Mouse (Mus musculus): Measurements from ENCODE around the gene Rtn4rl1.

Rtn4rl1 gene

GRCm38 (mm10) chr11:75189713-75190370 lies 3.7 kb upstream of the Rtn4rl1 start:
- no peak for DNase-seq (ENCODE audit: low spot score)

GRCm38 (mm10) chr11:75190371-75190724 lies 3.2 kb upstream of the Rtn4rl1 start:
- peak; percentile 89 for DNase-seq (ENCODE audit: low spot score)

- no peak for DNase-seq (ENCODE audit: low spot score)
These were observed 2.6 kb upstream of the Rtn4rl1 start, which contains the start of gene Dph1 for GRCm38 (mm10) chr11:75190905-75191441. Gene Dph1, minus strand, starts transcription at chr11:75191241.

GRCm38 (mm10) chr11:75191841-75192240 lies 1.7 kb upstream of the Rtn4rl1 start:
- no peak for DNase-seq (ENCODE audit: low spot score)

GRCm38 (mm10) chr11:75192336-75193214 lies 1.0 kb upstream of the Rtn4rl1 start:
- DNase-seq (ENCODE audit: low spot score): peak; percentile 90

- DNase-seq (ENCODE audit: low spot score): peak; percentile 65
These were observed 702 bp downstream of the Rtn4rl1 start for GRCm38 (mm10) chr11:75194121-75194849.

GRCm38 (mm10) chr11:75194850-75195461 lies 1.4 kb downstream of the Rtn4rl1 start:
- DNase-seq (ENCODE audit: low spot score): peak; percentile 72

- no peak for DNase-seq (ENCODE audit: low spot score)
These were observed 2.5 kb downstream of the Rtn4rl1 start for GRCm38 (mm10) chr11:75196131-75196530.

GRCm38 (mm10) chr11:75197956-75198355 lies 4.4 kb downstream of the Rtn4rl1 start:
- no peak for DNase-seq (ENCODE audit: low spot score)

GRCm38 (mm10) chr11:75198792-75199191 lies 5.2 kb downstream of the Rtn4rl1 start:
- no peak for DNase-seq (ENCODE audit: low spot score)

- DNase-seq (ENCODE audit: low spot score): no peak
These were observed 6.4 kb downstream of the Rtn4rl1 start for GRCm38 (mm10) chr11:75199951-75200350.

- no peak for DNase-seq (ENCODE audit: low spot score)
These were observed 7.4 kb downstream of the Rtn4rl1 start for GRCm38 (mm10) chr11:75200935-75201334.

- no peak for DNase-seq (ENCODE audit: low spot score)
These were observed 8.1 kb downstream of the Rtn4rl1 start for GRCm38 (mm10) chr11:75201721-75202120.

- no peak for DNase-seq (ENCODE audit: low spot score)
These were observed 10.3 kb downstream of the Rtn4rl1 start for GRCm38 (mm10) chr11:75203926-75204325.

GRCm38 (mm10) chr11:75204472-75204871 lies 10.9 kb downstream of the Rtn4rl1 start:
- no peak for DNase-seq (ENCODE audit: low spot score)

GRCm38 (mm10) chr11:75206347-75206746 lies 12.8 kb downstream of the Rtn4rl1 start:
- no peak for DNase-seq (ENCODE audit: low spot score)

- DNase-seq (ENCODE audit: low spot score): no peak
These were observed 15.8 kb downstream of the Rtn4rl1 start for GRCm38 (mm10) chr11:75209363-75209762.

- no peak for DNase-seq (ENCODE audit: low spot score)
These were observed 16.5 kb downstream of the Rtn4rl1 start for GRCm38 (mm10) chr11:75210093-75210492.

GRCm38 (mm10) chr11:75210755-75211154 lies 17.2 kb downstream of the Rtn4rl1 start:
- no peak for DNase-seq (ENCODE audit: low spot score)

- DNase-seq (ENCODE audit: low spot score): no peak
These were observed 18.6 kb downstream of the Rtn4rl1 start for GRCm38 (mm10) chr11:75212031-75212667.

GRCm38 (mm10) chr11:75212876-75213275 lies 19.3 kb downstream of the Rtn4rl1 start:
- DNase-seq (ENCODE audit: low spot score): no peak
